Comparison of ENCODE assay signal across 8 mouse cellular contexts in genomic region chr8:4226739-4227347, GRCm38 (mm10). TPM values are rescaled to one million over a fixed set of nuclear protein-coding genes. Genes with fewer than 3 reads are reported as not detected.
A peak's percentile ranks its signal among the peaks of the same experiment; 100 is the strongest.
DNase-seq lines count a peak whose midpoint lies in the region; ATAC-seq and TF ChIP-seq lines count a peak whose summit lies in the region.

Gene Lrrc8e, plus strand, starts transcription at chr8:4226827.

- H3K27me3 ChIP-seq in forebrain, embryonic 16.5 days (replicated peaks; ENCODE audit: control insufficient read depth, insufficient read depth, low read length), result 0 out of 2 replicates have a peak, but pooled peaks cover 2% of the 10 kb centered on the region
- H3K27me3 ChIP-seq in liver, embryonic 13.5 days, result peaks cover 60% of the 10 kb centered on the region
- no peaks in the 10 kb centered on the region; the same call in none of the 2 replicates for H3K27me3 ChIP-seq in small intestine, adult 2 months (ENCODE audit: control insufficient read depth, insufficient read depth, low read length)

- H3K36me3 ChIP-seq in forebrain, embryonic 16.5 days (ENCODE audit: control insufficient read depth, insufficient read depth), result no peaks in the 10 kb centered on the region
- H3K36me3 ChIP-seq in liver, embryonic 13.5 days, result no peaks in the 10 kb centered on the region
- H3K36me3 ChIP-seq in small intestine, adult 2 months (ENCODE audit: control insufficient read depth, insufficient read depth, low read length), result no peaks in the 10 kb centered on the region

- no peak within 1 kb of the TSS for H3K9ac ChIP-seq in forebrain, embryonic 16.5 days (replicated peaks; ENCODE audit: low read depth, low read length)
- peak within 1 kb of the TSS; percentile 26; the same call in 1 of the 2 replicates for H3K9ac ChIP-seq in liver, embryonic 13.5 days

- no peak within 1 kb of the TSS for H3K27ac ChIP-seq in forebrain, embryonic 16.5 days (ENCODE audit: low read length)
- no peak within 1 kb of the TSS for H3K27ac ChIP-seq in liver, embryonic 13.5 days
- H3K27ac ChIP-seq in small intestine, adult 2 months (ENCODE audit: insufficient read depth, low read depth, low read length), result no peak within 1 kb of the TSS

- H3K4me2 ChIP-seq in forebrain, embryonic 16.5 days (ENCODE audit: low read length), result peak within 1 kb of the TSS; percentile 27; the same call in 1 of the 2 replicates
- peak within 1 kb of the TSS; percentile 48 for H3K4me2 ChIP-seq in liver, embryonic 13.5 days

- no peaks in the 10 kb centered on the region for H3K9me3 ChIP-seq in forebrain, embryonic 16.5 days (ENCODE audit: control insufficient read depth, low read length)
- H3K9me3 ChIP-seq in liver, embryonic 13.5 days (replicated peaks), result no peaks in the 10 kb centered on the region

- ATAC-seq in forebrain, embryonic 16.5 days, result no peak
- ATAC-seq in liver, embryonic 13.5 days (ENCODE audit: low read depth), result peak; percentile 72

- peaks cover 3% of the 10 kb centered on the region; the same call in 1 of the 2 replicates for H3K4me1 ChIP-seq in forebrain, embryonic 16.5 days (replicated peaks; ENCODE audit: control insufficient read depth, insufficient read depth, low read length)
- peaks cover 23% of the 10 kb centered on the region for H3K4me1 ChIP-seq in liver, embryonic 13.5 days (replicated peaks)
- H3K4me1 ChIP-seq in small intestine, adult 2 months (ENCODE audit: control insufficient read depth, insufficient read depth, insufficient read length, low read length), result peaks cover 9% of the 10 kb centered on the region; the same call in 1 of the 2 replicates

- no peak for TF ChIP-seq POLR2A in small intestine, adult 2 months (IDR thresholded peaks at IDR 0.05; ENCODE audit: low read depth, low read length)

- no peak for TF ChIP-seq CTCF in small intestine, adult 2 months (IDR thresholded peaks at IDR 0.05; ENCODE audit: extremely low read depth, insufficient read length, insufficient replicate concordance, low read depth, low read length)

- H3K4me3 ChIP-seq in forebrain, embryonic 16.5 days (replicated peaks; ENCODE audit: low read length), result no peak within 1 kb of the TSS
- peak within 1 kb of the TSS; percentile 36 for H3K4me3 ChIP-seq in liver, embryonic 13.5 days (replicated peaks)
- H3K4me3 ChIP-seq in small intestine, adult 2 months (ENCODE audit: low read depth, low read length), result peak within 1 kb of the TSS; percentile 40

- 4% methylated on average over 32 of the region's 33 CpGs for WGBS in forebrain, embryonic 16.5 days
- 8% methylated on average over 33 of the region's 33 CpGs for WGBS in liver, embryonic 13.5 days (ENCODE audit: insufficient replicate concordance)
- WGBS in small intestine, adult 2 months, result 7% methylated on average over 33 of the region's 33 CpGs

- DNase-seq in embryo, embryonic 11 days, result peak; percentile 9
- no peak for DNase-seq in embryo, embryonic 10 days (ENCODE audit: low spot score)
- DNase-seq in NIH3T3 (ENCODE audit: low read depth), result peak; percentile 79
- no peak for DNase-seq in liver, embryonic 13.5 days
- no peak for DNase-seq in yolk sac, embryonic 10.5 days (ENCODE audit: low spot score)
- no peak for DNase-seq in thymus, postnatal 0 days (ENCODE audit: low spot score)

RNA-seq across cellular contexts. Expression of gene Lrrc8e, which starts in this region (rescaled TPM):
- 0.05 TPM in 1 of 2 replicates, not detected in the other for polyA plus RNA-seq in forebrain, embryonic 16.5 days (2015; fragmentation: Nextera tagmentation; extraction: Ambion mirVana)
- polyA plus RNA-seq in liver, embryonic 13.5 days (2015; fragmentation: Nextera tagmentation; extraction: Ambion mirVana), result 0.09 and 0.13 TPM in 2 replicates
- 0.09 and 0.46 TPM in 2 replicates for polyA plus RNA-seq in small intestine, adult 2 months (2012; rRNA removed)
- 0.85 and 0.91 TPM in 2 replicates for polyA plus RNA-seq in thymus, postnatal 0 days (2015; fragmentation: Nextera tagmentation; extraction: Ambion mirVana)

Comparison
In these comparisons a context has a peak if more than half of its experiments do, and no peak if none do; other contexts are left out.
1. DNase-seq: peak in embryo, embryonic 11 days (single experiment) and NIH3T3 (single experiment); none in embryo, embryonic 10 days (single experiment), liver, embryonic 13.5 days (single experiment), yolk sac, embryonic 10.5 days (single experiment) and thymus, postnatal 0 days (single experiment).
2. Peak in ATAC-seq, H3K4me3 ChIP-seq, H3K9ac ChIP-seq and H3K4me2 ChIP-seq in liver, embryonic 13.5 days; RNA of the gene not detected or under 1 TPM.